Mouse (Mus musculus): Measurements from ENCODE around the gene Arrdc3. TPM values are rescaled to one million over a fixed set of nuclear protein-coding genes. Genes with fewer than 3 reads are reported as not detected.

Arrdc3 gene
- total RNA-seq (2012; rRNA removed): 61.2 and 77.9 TPM in 2 replicates

GRCm38 (mm10) chr13:80883190-80883589 is at the start of gene Arrdc3:
TSS of gene Arrdc3 (plus strand) at chr13:80883384.
- H3K4me3 ChIP-seq (ENCODE audit: insufficient read depth in 1 of 2, low read depth in 1 of 2, low read length in 2 of 2, poor library complexity in 1 of 2, severe bottlenecking in 1 of 2): peak within 1 kb of the TSS; percentile 79 to 81
- H3K36me3 ChIP-seq (ENCODE audit: control insufficient read depth, insufficient read depth, low read length, poor library complexity, severe bottlenecking): no peaks in the 10 kb centered on the region; the same call in 1 of the 2 replicates
- peak; percentile 88 for DNase-seq (ENCODE audit: low read depth, low spot score)
- peak within 1 kb of the TSS; percentile 89 for H3K9ac ChIP-seq (ENCODE audit: insufficient read depth, low read depth, low read length, poor library complexity, severe bottlenecking)
- TF ChIP-seq CHD2 (IDR thresholded peaks at IDR 0.05; ENCODE audit: low read depth, low read length): no peak
- no peak for TF ChIP-seq ZNF384 (IDR thresholded peaks at IDR 0.05; ENCODE audit: low read depth, low read length)
- no peak for TF ChIP-seq HCFC1 (IDR thresholded peaks at IDR 0.05; ENCODE audit: borderline replicate concordance, insufficient read depth, low read length)
- TF ChIP-seq ZC3H11A (IDR thresholded peaks at IDR 0.05; ENCODE audit: borderline replicate concordance, low read depth, low read length): no peak
- no peak for TF ChIP-seq MAFK (IDR thresholded peaks at IDR 0.05; ENCODE audit: insufficient read depth, low read depth, low read length)
- no peaks in the 10 kb centered on the region for H3K9me3 ChIP-seq (ENCODE audit: control insufficient read depth, insufficient read depth, low read depth, low read length)
- in situ Hi-C loops (cut with MboI; ENCODE audit: low sequenced_read_pairs in 2 of 2, unreplicated experiment in 2 of 2): loop anchor here (5.0 to 25.0 kb wide), 2 partner anchors 269 to 279 kb away; no protein-coding TSS in a partner anchor
- H3K4me1 ChIP-seq (ENCODE audit: control insufficient read depth in 2 of 2, insufficient read depth in 2 of 2, low read length in 2 of 2, poor library complexity in 1 of 2): peaks cover 0 to 4% of the 10 kb centered on the region in 2 experiments; a peak in 1 of 4 replicates
- peak within 1 kb of the TSS; percentile 100 for H3K27ac ChIP-seq (ENCODE audit: insufficient read depth, low read depth, low read length, poor library complexity, severe bottlenecking)

GRCm38 (mm10) chr13:80862215-80862614 is 21.0 kb upstream of the Arrdc3 start:
- TF ChIP-seq ZC3H11A (IDR thresholded peaks at IDR 0.05; ENCODE audit: borderline replicate concordance, low read depth, low read length) (peak; percentile 97), HCFC1 (IDR thresholded peaks at IDR 0.05; ENCODE audit: borderline replicate concordance, insufficient read depth, low read length) (no peak), ZNF384 (IDR thresholded peaks at IDR 0.05; ENCODE audit: low read depth, low read length) (peak; percentile 73)
- Histone ChIP-seq H3K27ac (ENCODE audit: insufficient read depth, low read depth, low read length, poor library complexity, severe bottlenecking) (no peak overlapping the region), H3K9me3 (ENCODE audit: control insufficient read depth, insufficient read depth, low read depth, low read length) (no peaks in the 10 kb centered on the region), H3K4me1 (ENCODE audit: control insufficient read depth in 2 of 2, insufficient read depth in 2 of 2, low read length in 2 of 2, poor library complexity in 1 of 2) (no peaks in the 10 kb centered on the region), H3K9ac (ENCODE audit: insufficient read depth, low read depth, low read length, poor library complexity, severe bottlenecking) (no peak overlapping the region), H3K4me3 (ENCODE audit: insufficient read depth in 1 of 2, low read depth in 1 of 2, low read length in 2 of 2, poor library complexity in 1 of 2, severe bottlenecking in 1 of 2) (no peak overlapping the region), H3K36me3 (ENCODE audit: control insufficient read depth, insufficient read depth, low read length, poor library complexity, severe bottlenecking) (no peaks in the 10 kb centered on the region)
- in situ Hi-C loops (cut with MboI; ENCODE audit: low sequenced_read_pairs in 2 of 2, unreplicated experiment in 2 of 2): loop anchor here (10.0 to 25.0 kb wide), 2 partner anchors 500 to 503 kb away; no protein-coding TSS in a partner anchor
- no peak for DNase-seq (ENCODE audit: low read depth, low spot score)

- no peak for DNase-seq (ENCODE audit: low read depth, low spot score)
- Histone ChIP-seq H3K27ac (ENCODE audit: insufficient read depth, low read depth, low read length, poor library complexity, severe bottlenecking) (no peak overlapping the region), H3K36me3 (ENCODE audit: control insufficient read depth, insufficient read depth, low read length, poor library complexity, severe bottlenecking) (no peaks in the 10 kb centered on the region), H3K9me3 (ENCODE audit: control insufficient read depth, insufficient read depth, low read depth, low read length) (no peaks in the 10 kb centered on the region), H3K9ac (ENCODE audit: insufficient read depth, low read depth, low read length, poor library complexity, severe bottlenecking) (no peak overlapping the region), H3K4me3 (ENCODE audit: insufficient read depth in 1 of 2, low read depth in 1 of 2, low read length in 2 of 2, poor library complexity in 1 of 2, severe bottlenecking in 1 of 2) (no peak overlapping the region), H3K4me1 (ENCODE audit: control insufficient read depth in 2 of 2, insufficient read depth in 2 of 2, low read length in 2 of 2, poor library complexity in 1 of 2) (no peaks in the 10 kb centered on the region)
- in situ Hi-C loops (cut with MboI; ENCODE audit: low sequenced_read_pairs in 2 of 2, unreplicated experiment in 2 of 2): loop anchor here (10.0 to 25.0 kb wide), 2 partner anchors 498 to 501 kb away; no protein-coding TSS in a partner anchor
- TF ChIP-seq MAFK (IDR thresholded peaks at IDR 0.05; ENCODE audit: insufficient read depth, low read depth, low read length) (no peak), CHD2 (IDR thresholded peaks at IDR 0.05; ENCODE audit: low read depth, low read length) (no peak), HCFC1 (IDR thresholded peaks at IDR 0.05; ENCODE audit: borderline replicate concordance, insufficient read depth, low read length) (no peak), ZNF384 (IDR thresholded peaks at IDR 0.05; ENCODE audit: low read depth, low read length) (no peak), ZC3H11A (IDR thresholded peaks at IDR 0.05; ENCODE audit: borderline replicate concordance, low read depth, low read length) (no peak)
Observed at GRCm38 (mm10) chr13:80864195-80864594, 19.0 kb upstream of the Arrdc3 start.

- H3K27ac ChIP-seq (ENCODE audit: insufficient read depth, low read depth, low read length, poor library complexity, severe bottlenecking): no peak overlapping the region
- no peaks in the 10 kb centered on the region for H3K36me3 ChIP-seq (ENCODE audit: control insufficient read depth, insufficient read depth, low read length, poor library complexity, severe bottlenecking)
- in situ Hi-C loops (cut with MboI; ENCODE audit: low sequenced_read_pairs in 2 of 2, unreplicated experiment in 2 of 2): loop anchor here in 1 of 2 experiments (25.0 kb wide), 1 partner anchor 287 kb away; no protein-coding TSS in a partner anchor
- H3K4me1 ChIP-seq (ENCODE audit: control insufficient read depth in 2 of 2, insufficient read depth in 2 of 2, low read length in 2 of 2, poor library complexity in 1 of 2): no peaks in the 10 kb centered on the region
- H3K9ac ChIP-seq (ENCODE audit: insufficient read depth, low read depth, low read length, poor library complexity, severe bottlenecking): no peak overlapping the region
- TF ChIP-seq HCFC1 (IDR thresholded peaks at IDR 0.05; ENCODE audit: borderline replicate concordance, insufficient read depth, low read length) (no peak), MAFK (IDR thresholded peaks at IDR 0.05; ENCODE audit: insufficient read depth, low read depth, low read length) (no peak), CHD2 (IDR thresholded peaks at IDR 0.05; ENCODE audit: low read depth, low read length) (no peak), ZNF384 (IDR thresholded peaks at IDR 0.05; ENCODE audit: low read depth, low read length) (no peak), ZC3H11A (IDR thresholded peaks at IDR 0.05; ENCODE audit: borderline replicate concordance, low read depth, low read length) (no peak)
- H3K9me3 ChIP-seq (ENCODE audit: control insufficient read depth, insufficient read depth, low read depth, low read length): no peaks in the 10 kb centered on the region
- no peak overlapping the region for H3K4me3 ChIP-seq (ENCODE audit: insufficient read depth in 1 of 2, low read depth in 1 of 2, low read length in 2 of 2, poor library complexity in 1 of 2, severe bottlenecking in 1 of 2)
- DNase-seq (ENCODE audit: low read depth, low spot score): no peak
Observed at GRCm38 (mm10) chr13:80875126-80875525, 8.1 kb upstream of the Arrdc3 start.
